Mouse (Mus musculus) midbrain, embryonic 12.5 days (tissue): ENCODE measurements around the gene Fmc1. TPM values are rescaled to one million over a fixed set of nuclear protein-coding genes. Genes with fewer than 3 reads are reported as not detected.

Source experiments
- ATAC-seq: fragments of 200-750 bp; cut with Nextera tagmentation; 2 replicates; pipeline ENCODE4 v1.8.0; 2017; ENCODE audit warnings: low read depth, moderate TSS enrichment, moderate library complexity; ENCODE audit not compliant: low FRiP score
- H3K27ac ChIP-seq: fragments of 300-500 bp; sonication (generic); replicated peaks from 2 replicates; pipeline ENCODE4 v1.5.1; 2016; ENCODE audit warnings: mild to moderate bottlenecking
- H3K27me3 ChIP-seq: fragments of 300-500 bp; sonication (generic); 2 replicates; pipeline ENCODE4 v1.6.1; 2016; ENCODE audit warnings: mild to moderate bottlenecking
- H3K36me3 ChIP-seq: fragments of 300-500 bp; sonication (generic); 2 replicates; pipeline ENCODE4 v1.6.1; 2016
- H3K4me1 ChIP-seq: fragments of 300-500 bp; sonication (generic); 2 replicates; pipeline ENCODE4 v1.6.1; 2016
- H3K4me2 ChIP-seq: fragments of 300-500 bp; sonication (generic); replicated peaks from 2 replicates; pipeline ENCODE4 v1.6.1; 2016; ENCODE audit warnings: mild to moderate bottlenecking, moderate library complexity
- H3K4me3 ChIP-seq: fragments of 300-500 bp; sonication (generic); 2 replicates; pipeline ENCODE4 v1.5.1; 2016; ENCODE audit warnings: mild to moderate bottlenecking
- H3K9ac ChIP-seq: fragments of 300-500 bp; sonication (generic); replicated peaks from 2 replicates; pipeline ENCODE4 v1.6.1; 2016; ENCODE audit warnings: mild to moderate bottlenecking, moderate library complexity
- H3K9me3 ChIP-seq: fragments of 300-500 bp; sonication (generic); 2 replicates; pipeline ENCODE4 v1.6.1; 2016; ENCODE audit warnings: mild to moderate bottlenecking
- WGBS: fragments of 180-500 bp; shearing (Covaris S2); methylation state at CpG from one replicate; pipeline ENCODE4 v1.1.7; 2016; 5-methylcytosine and 5-hydroxymethylcytosine counted together
- microRNA-seq: library from miRNA; unstranded; fragments of <30 nt; microRNA quantifications from one replicate; pipeline ENCODE4, GENCODE M21; 2017
- polyA plus RNA-seq: library from polyadenylated mRNA; unstranded; fragments of >200 nt; fragmentation: Nextera tagmentation; extraction: Ambion mirVana; gene quantifications from 2 replicates; pipeline ENCODE4 v1.2.1, GENCODE M21; 2016

Fmc1 gene
- polyA plus RNA-seq, 1 experiment from 2014 or later: 131 TPM

- Histone ChIP-seq H3K4me1 (no peaks in the 10 kb centered on the region), H3K9ac (no peak overlapping the region), H3K4me3 (no peak overlapping the region), H3K27me3 (no peaks in the 10 kb centered on the region), H3K4me2 (no peak overlapping the region), H3K36me3 (peaks cover 42% of the 10 kb centered on the region), H3K9me3 (no peaks in the 10 kb centered on the region), H3K27ac (no peak overlapping the region)
- ATAC-seq: no peak
- WGBS: 95% methylated on average over 3 of the region's 3 CpGs
Measured at GRCm38 (mm10) chr6:38580112-38580857, 47.0 kb downstream of the Fmc1 start.

- Histone ChIP-seq H3K4me1 (no peaks in the 10 kb centered on the region), H3K27me3 (no peaks in the 10 kb centered on the region), H3K9ac (no peak overlapping the region), H3K4me2 (no peak overlapping the region), H3K36me3 (peaks cover 51% of the 10 kb centered on the region), H3K4me3 (no peak overlapping the region), H3K27ac (no peak overlapping the region), H3K9me3 (no peaks in the 10 kb centered on the region)
- ATAC-seq: no peak
- WGBS: 93% methylated on average over 3 of the region's 3 CpGs
Measured at GRCm38 (mm10) chr6:38581711-38582110, 48.4 kb downstream of the Fmc1 start.

Small RNA genes lying within 50 kb of the gene (microRNA-seq; reads per million reads assigned to microRNA genes)
- not detected for gene Mir7670

Other genes with a start within 250 kb of the Fmc1 start
- 12.2 and 15.0 TPM in 2 replicates for gene Zc3hav1l, start 234.2 kb upstream of the Fmc1 start, polyA plus RNA-seq
- 1.8 and 2.6 TPM in 2 replicates for gene Zc3hav1, start 178.9 kb upstream of the Fmc1 start, polyA plus RNA-seq
- gene Ttc26, start 152.0 kb upstream of the Fmc1 start, polyA plus RNA-seq: 12.4 and 14.6 TPM in 2 replicates
- 25.3 and 26.4 TPM in 2 replicates for gene Ubn2, start 99.6 kb upstream of the Fmc1 start, polyA plus RNA-seq
- 43.8 and 50.8 TPM in 2 replicates for gene Luc7l2, start 17.8 kb downstream of the Fmc1 start, polyA plus RNA-seq
- gene Klrg2, start 103.7 kb downstream of the Fmc1 start, polyA plus RNA-seq: 0.18 and 0.19 TPM in 2 replicates
- 2.0 and 2.5 TPM in 2 replicates for gene Clec2l, start 129.6 kb downstream of the Fmc1 start, polyA plus RNA-seq